Mouse (Mus musculus) megakaryocyte-erythroid progenitor cell, adult 5-6 weeks (primary cell): ENCODE measurements around the gene Olfr1222. TPM values are rescaled to one million over a fixed set of nuclear protein-coding genes. Genes with fewer than 3 reads are reported as not detected.
"Not testable (repeated sequence)": the region's sequence is repeated elsewhere in the genome, so short reads cannot be mapped to it uniquely, and the experiment has no call there.

Source experiments
- ATAC-seq: replicated peaks from 2 replicates; pipeline ENCODE4 v1.8.0; 2016; ENCODE audit warnings: mild to moderate bottlenecking, inconsistent platforms; ENCODE audit not compliant: severe bottlenecking, poor library complexity, low FRiP score, low TSS enrichment
- total RNA-seq, 2 experiments: library from RNA; stranded (forward) in 1 of 2; stranded (reverse) in 1 of 2; fragments of 200-1000, 215-1000 nt in 1 of 2; fragments of >200 nt in 1 of 2; fragmentation: Nextera tagmentation in 1 of 2; gene quantifications; 2 replicates each; pipeline ENCODE4 v1.2.3; 2014 to 2017

Gene Olfr1222
- total RNA-seq (2014; fragmentation: Nextera tagmentation) (not detected in 2 replicates), total RNA-seq (2017) (not detected in 2 replicates)

- ATAC-seq = no peak
These were observed at the start of gene Olfr1222 for GRCm38 (mm10) chr2:89132954-89133353. Gene Olfr1222 (minus strand): TSS chr2:89133054.

GRCm38 (mm10) chr2:89174569-89174968, 41.7 kb upstream of the Olfr1222 start, which contains the start of gene Olfr1225:
Gene Olfr1225 (minus strand): TSS chr2:89174669.
- no peak for ATAC-seq

GRCm38 (mm10) chr2:89164711-89165110, 31.9 kb upstream of the Olfr1222 start:
- not testable (repeated sequence) for ATAC-seq

- not testable (repeated sequence) for ATAC-seq
These were observed 31.1 kb upstream of the Olfr1222 start, which contains the start of gene Olfr1224-ps1 for GRCm38 (mm10) chr2:89163991-89164390. Gene Olfr1224-ps1 (minus strand): TSS chr2:89164091.

GRCm38 (mm10) chr2:89151460-89151859, 18.6 kb upstream of the Olfr1222 start, which contains the start of gene Olfr1223:
Gene Olfr1223 (minus strand): TSS chr2:89151560.
- no peak for ATAC-seq

GRCm38 (mm10) chr2:89117183-89117582, 15.7 kb downstream of the Olfr1222 start, which contains the start of gene Olfr1221:
Gene Olfr1221 (minus strand): TSS chr2:89117283.
- no peak for ATAC-seq

GRCm38 (mm10) chr2:89106735-89107134, 26.1 kb downstream of the Olfr1222 start, which contains the start of gene Olfr1220:
Gene Olfr1220 (minus strand): TSS chr2:89106835.
- ATAC-seq = no peak

GRCm38 (mm10) chr2:89105651-89106050, 27.2 kb downstream of the Olfr1222 start:
- ATAC-seq = no peak

- ATAC-seq = no peak
These were observed 39.0 kb downstream of the Olfr1222 start for GRCm38 (mm10) chr2:89093848-89094247.

GRCm38 (mm10) chr2:89083413-89083812, 49.4 kb downstream of the Olfr1222 start, which contains the start of gene Olfr1219:
Gene Olfr1219 (minus strand): TSS chr2:89083513.
- ATAC-seq = no peak

- ATAC-seq = no peak
These were observed 51.4 kb downstream of the Olfr1222 start for GRCm38 (mm10) chr2:89081487-89081886.

Other genes starting within 250 kb of the Olfr1222 start
- gene Olfr1208, start 230.7 kb downstream of the Olfr1222 start, total RNA-seq (2014; fragmentation: Nextera tagmentation) = not detected in 2 replicates
- not detected in 2 replicates for gene Olfr1208, start 230.7 kb downstream of the Olfr1222 start, total RNA-seq (2017)
- not detected in 2 replicates for gene Olfr1209, start 217.9 kb downstream of the Olfr1222 start, total RNA-seq (2014; fragmentation: Nextera tagmentation)
- gene Olfr1209, start 217.9 kb downstream of the Olfr1222 start, total RNA-seq (2017) = not detected in 2 replicates
- not detected in 2 replicates for gene Olfr1211, start 194.9 kb downstream of the Olfr1222 start, total RNA-seq (2014; fragmentation: Nextera tagmentation)
- gene Olfr1211, start 194.9 kb downstream of the Olfr1222 start, total RNA-seq (2017) = not detected in 2 replicates
- gene Olfr1212, start 179.1 kb downstream of the Olfr1222 start, total RNA-seq (2014; fragmentation: Nextera tagmentation) = not detected in 2 replicates
- not detected in 2 replicates for gene Olfr1212, start 179.1 kb downstream of the Olfr1222 start, total RNA-seq (2017)
- not detected in 2 replicates for gene Gm13762, start 152.8 kb downstream of the Olfr1222 start, total RNA-seq (2014; fragmentation: Nextera tagmentation)
- gene Gm13762, start 152.8 kb downstream of the Olfr1222 start, total RNA-seq (2017) = not detected in 2 replicates
- not detected in 2 replicates for gene Olfr1214, start 140.4 kb downstream of the Olfr1222 start, total RNA-seq (2014; fragmentation: Nextera tagmentation)
- not detected in 2 replicates for gene Olfr1214, start 140.4 kb downstream of the Olfr1222 start, total RNA-seq (2017)
- gene Olfr1215, start 126.1 kb downstream of the Olfr1222 start, total RNA-seq (2014; fragmentation: Nextera tagmentation) = not detected in 2 replicates
- gene Olfr1215, start 126.1 kb downstream of the Olfr1222 start, total RNA-seq (2017) = not detected in 2 replicates
- gene Olfr1216, start 114.7 kb downstream of the Olfr1222 start, total RNA-seq (2014; fragmentation: Nextera tagmentation) = not detected in 2 replicates
- gene Olfr1216, start 114.7 kb downstream of the Olfr1222 start, total RNA-seq (2017) = not detected in 2 replicates
- not detected in 2 replicates for gene Olfr1217, start 101.0 kb downstream of the Olfr1222 start, total RNA-seq (2014; fragmentation: Nextera tagmentation)
- gene Olfr1217, start 101.0 kb downstream of the Olfr1222 start, total RNA-seq (2017) = not detected in 2 replicates
- not detected in 2 replicates for gene Olfr1218, start 71.9 kb downstream of the Olfr1222 start, total RNA-seq (2014; fragmentation: Nextera tagmentation)
- not detected in 2 replicates for gene Olfr1218, start 71.9 kb downstream of the Olfr1222 start, total RNA-seq (2017)
- not detected in 2 replicates for gene Olfr1219, start 49.5 kb downstream of the Olfr1222 start, total RNA-seq (2014; fragmentation: Nextera tagmentation)
- gene Olfr1219, start 49.5 kb downstream of the Olfr1222 start, total RNA-seq (2017) = not detected in 2 replicates
- gene Olfr1220, start 26.2 kb downstream of the Olfr1222 start, total RNA-seq (2014; fragmentation: Nextera tagmentation) = not detected in 2 replicates
- gene Olfr1220, start 26.2 kb downstream of the Olfr1222 start, total RNA-seq (2017) = not detected in 2 replicates
- gene Olfr1221, start 15.8 kb downstream of the Olfr1222 start, total RNA-seq (2014; fragmentation: Nextera tagmentation) = not detected in 2 replicates
- gene Olfr1221, start 15.8 kb downstream of the Olfr1222 start, total RNA-seq (2017) = not detected in 2 replicates
- not detected in 2 replicates for gene Olfr1223, start 18.5 kb upstream of the Olfr1222 start, total RNA-seq (2014; fragmentation: Nextera tagmentation)
- not detected in 2 replicates for gene Olfr1223, start 18.5 kb upstream of the Olfr1222 start, total RNA-seq (2017)
- gene Olfr1224-ps1, start 31.0 kb upstream of the Olfr1222 start, total RNA-seq (2014; fragmentation: Nextera tagmentation) = not detected in 2 replicates
- gene Olfr1224-ps1, start 31.0 kb upstream of the Olfr1222 start, total RNA-seq (2017) = not detected in 2 replicates
- gene Olfr1225, start 41.6 kb upstream of the Olfr1222 start, total RNA-seq (2014; fragmentation: Nextera tagmentation) = not detected in 2 replicates
- not detected in 2 replicates for gene Olfr1225, start 41.6 kb upstream of the Olfr1222 start, total RNA-seq (2017)
- not detected in 2 replicates for gene Olfr1226, start 67.0 kb upstream of the Olfr1222 start, total RNA-seq (2014; fragmentation: Nextera tagmentation)
- gene Olfr1226, start 67.0 kb upstream of the Olfr1222 start, total RNA-seq (2017) = not detected in 2 replicates
- not detected in 2 replicates for gene Olfr1228, start 121.0 kb upstream of the Olfr1222 start, total RNA-seq (2014; fragmentation: Nextera tagmentation)
- not detected in 2 replicates for gene Olfr1228, start 121.0 kb upstream of the Olfr1222 start, total RNA-seq (2017)
- not detected in 2 replicates for gene Olfr1229, start 155.0 kb upstream of the Olfr1222 start, total RNA-seq (2014; fragmentation: Nextera tagmentation)
- gene Olfr1229, start 155.0 kb upstream of the Olfr1222 start, total RNA-seq (2017) = not detected in 2 replicates
- gene Olfr1230, start 164.2 kb upstream of the Olfr1222 start, total RNA-seq (2014; fragmentation: Nextera tagmentation) = not detected in 2 replicates
- not detected in 2 replicates for gene Olfr1230, start 164.2 kb upstream of the Olfr1222 start, total RNA-seq (2017)
- not detected in 2 replicates for gene Olfr1231, start 174.0 kb upstream of the Olfr1222 start, total RNA-seq (2014; fragmentation: Nextera tagmentation)
- not detected in 2 replicates for gene Olfr1231, start 174.0 kb upstream of the Olfr1222 start, total RNA-seq (2017)
- gene Olfr1232, start 196.6 kb upstream of the Olfr1222 start, total RNA-seq (2014; fragmentation: Nextera tagmentation) = not detected in 2 replicates
- not detected in 2 replicates for gene Olfr1232, start 196.6 kb upstream of the Olfr1222 start, total RNA-seq (2017)
- gene Olfr1233, start 209.3 kb upstream of the Olfr1222 start, total RNA-seq (2014; fragmentation: Nextera tagmentation) = not detected in 2 replicates
- not detected in 2 replicates for gene Olfr1233, start 209.3 kb upstream of the Olfr1222 start, total RNA-seq (2017)
- not detected in 2 replicates for gene Olfr1234, start 231.8 kb upstream of the Olfr1222 start, total RNA-seq (2014; fragmentation: Nextera tagmentation)
- not detected in 2 replicates for gene Olfr1234, start 231.8 kb upstream of the Olfr1222 start, total RNA-seq (2017)